Mouse (Mus musculus) kidney, embryonic 15.5 days (tissue): ENCODE data around the gene Olfr1184. TPM values are rescaled to one million over a fixed set of nuclear protein-coding genes. Genes with fewer than 3 reads are reported as not detected.
"Not testable (repeated sequence)": the region's sequence is repeated elsewhere in the genome, so short reads cannot be mapped to it uniquely, and the experiment has no call there.

Experiments
- ATAC-seq: fragments of 200-750 bp; cut with Nextera tagmentation; replicated peaks from 2 replicates; pipeline ENCODE4 v1.8.0; 2017; ENCODE audit warnings: moderate TSS enrichment; ENCODE audit not compliant: low FRiP score
- H3K27ac ChIP-seq: fragments of 300-500 bp; sonication (generic); 2 replicates; pipeline ENCODE4 v1.5.1; 2015; ENCODE audit warnings: mild to moderate bottlenecking, inconsistent platforms
- H3K27me3 ChIP-seq: fragments of 300-500 bp; sonication (generic); 2 replicates; pipeline ENCODE4 v1.6.1; 2015; ENCODE audit warnings: inconsistent platforms
- H3K36me3 ChIP-seq: fragments of 300-500 bp; sonication (generic); 2 replicates; pipeline ENCODE4 v1.6.1; 2015; ENCODE audit warnings: inconsistent platforms
- H3K4me1 ChIP-seq: fragments of 300-500 bp; sonication (generic); 2 replicates; pipeline ENCODE4 v1.6.1; 2015; ENCODE audit warnings: inconsistent platforms
- H3K4me2 ChIP-seq: fragments of 300-500 bp; sonication (generic); 2 replicates; pipeline ENCODE4 v1.6.1; 2015; ENCODE audit warnings: moderate library complexity, mild to moderate bottlenecking, inconsistent platforms
- H3K4me3 ChIP-seq: fragments of 300-500 bp; sonication (generic); replicated peaks from 2 replicates; pipeline ENCODE4 v1.5.1; 2015; ENCODE audit warnings: mild to moderate bottlenecking, inconsistent platforms
- H3K9ac ChIP-seq: fragments of 300-500 bp; sonication (generic); 2 replicates; pipeline ENCODE4 v1.6.1; 2015; ENCODE audit warnings: mild to moderate bottlenecking, inconsistent platforms
- H3K9me3 ChIP-seq: fragments of 300-500 bp; sonication (generic); replicated peaks from 2 replicates; pipeline ENCODE4 v1.6.1; 2016; ENCODE audit warnings: inconsistent platforms
- WGBS: fragments of 180-500 bp; shearing (Covaris S2); methylation state at CpG from one replicate; pipeline ENCODE4 v1.1.7; 2015; ENCODE audit warnings: mixed read lengths; 5-methylcytosine and 5-hydroxymethylcytosine counted together
- polyA plus RNA-seq: library from polyadenylated mRNA; unstranded; fragments of >200 nt; fragmentation: Nextera tagmentation; extraction: Ambion mirVana; gene quantifications from 2 replicates; pipeline ENCODE4 v1.2.1, GENCODE M21; 2015

Gene Olfr1184
- polyA plus RNA-seq, result not detected in 2 replicates

GRCm38 (mm10) chr2:88483298-88483697, at the start of gene Olfr1184:
Olfr1184 (plus strand) TSS chr2:88483598.
- Histone ChIP-seq H3K9ac (no peak within 1 kb of the TSS), H3K36me3 (no peaks in the 10 kb centered on the region), H3K4me1 (no peaks in the 10 kb centered on the region), H3K9me3 (no peaks in the 10 kb centered on the region), H3K4me3 (no peak within 1 kb of the TSS), H3K27ac (no peak within 1 kb of the TSS), H3K27me3 (no peaks in the 10 kb centered on the region), H3K4me2 (no peak within 1 kb of the TSS)
- no peak for ATAC-seq
- WGBS, result 90% methylated on average over 2 of the region's 2 CpGs

DNA sequence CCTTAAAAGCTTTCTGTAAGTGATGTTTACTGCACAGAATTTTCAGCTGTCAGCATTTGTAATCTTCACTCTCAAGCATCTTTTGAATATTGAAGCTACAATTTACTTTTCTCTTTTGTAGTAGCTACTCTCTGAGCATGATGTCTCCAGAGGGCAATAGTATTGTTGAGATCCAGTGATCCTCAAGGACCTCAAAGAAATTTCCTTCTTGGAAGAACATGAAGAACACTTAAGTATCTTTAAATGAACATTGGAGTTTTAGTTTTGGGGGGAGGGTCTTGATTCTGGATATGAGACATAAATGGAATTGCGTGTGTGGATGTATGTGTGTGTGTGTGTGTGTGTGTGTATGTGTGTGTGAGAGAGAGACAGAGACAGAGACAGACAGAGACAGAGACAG, 34.4 kb upstream of the Olfr1184 start, which contains the start of gene Gm13757:
Gene Gm13757, minus strand, starts transcription at position 101 of the 400 bp plus-strand sequence.
- no peak within 1 kb of the TSS for H3K4me3 ChIP-seq
- H3K4me2 ChIP-seq, result no peak within 1 kb of the TSS
- no peaks in the 10 kb centered on the region for H3K36me3 ChIP-seq
- no peaks in the 10 kb centered on the region for H3K27me3 ChIP-seq
- no peaks in the 10 kb centered on the region for H3K4me1 ChIP-seq
- no peak within 1 kb of the TSS for H3K9ac ChIP-seq
- no peak within 1 kb of the TSS for H3K27ac ChIP-seq
- H3K9me3 ChIP-seq, result no peaks in the 10 kb centered on the region
- no peak for ATAC-seq
- 96% methylated on average over 1 of the region's 1 CpGs for WGBS

DNA sequence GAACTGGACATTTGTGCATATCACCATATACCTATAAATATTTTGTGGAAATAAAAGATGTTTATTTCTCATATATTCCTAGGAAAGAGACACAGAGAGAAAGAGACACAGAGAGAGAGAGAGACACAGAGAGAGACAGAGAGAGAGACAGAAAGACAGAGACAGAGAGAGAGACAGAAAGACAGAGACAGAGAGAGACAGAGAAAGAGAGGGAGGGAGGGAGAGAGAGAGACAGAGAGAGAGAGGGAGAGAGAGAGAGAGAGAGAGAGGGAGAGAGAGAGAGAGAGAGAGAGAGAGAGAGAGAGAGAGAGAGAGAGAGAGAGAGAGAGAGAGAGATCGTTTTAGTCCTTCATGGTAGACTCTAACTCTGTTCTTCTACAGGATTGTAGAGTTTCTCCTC, 28.8 kb upstream of the Olfr1184 start, which contains the start of gene Olfr1183:
Gene Olfr1183, plus strand, starts transcription at position 301 of the 400 bp plus-strand sequence.
- H3K4me2 ChIP-seq, ATAC-seq, H3K27me3 ChIP-seq, H3K36me3 ChIP-seq, H3K4me3 ChIP-seq, H3K9me3 ChIP-seq, H3K27ac ChIP-seq, H3K4me1 ChIP-seq, H3K9ac ChIP-seq: not testable (repeated sequence)
- whole genome bisulfite sequencing, result 83% methylated on average over 1 of the region's 1 CpGs

DNA sequence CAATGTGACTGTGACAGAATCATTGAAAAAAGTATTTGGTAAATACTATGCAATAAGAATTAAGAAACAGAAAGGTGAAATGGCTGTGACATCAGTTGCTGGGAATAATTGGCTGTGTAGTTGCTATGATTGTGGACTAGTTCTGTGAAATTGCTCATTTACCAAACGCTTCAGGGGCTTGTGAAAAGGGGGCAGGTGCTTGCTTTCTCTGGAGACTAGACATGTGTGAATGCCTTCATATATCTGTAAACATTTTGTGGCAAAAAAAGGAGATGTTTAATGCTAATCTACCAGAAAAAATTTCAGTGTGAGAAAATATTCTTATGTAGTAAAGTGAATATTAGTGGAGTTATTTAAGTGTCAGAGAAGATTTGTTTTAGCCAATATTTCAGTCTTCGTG, 9.6 kb downstream of the Olfr1184 start, which contains the start of gene Olfr1185-ps1:
Gene Olfr1185-ps1, plus strand, starts transcription at position 301 of the 400 bp plus-strand sequence.
- no peak within 1 kb of the TSS for H3K4me3 ChIP-seq
- H3K9me3 ChIP-seq, result no peaks in the 10 kb centered on the region
- H3K4me1 ChIP-seq, result no peaks in the 10 kb centered on the region
- WGBS, result 68% methylated on average over 2 of the region's 2 CpGs
- no peak within 1 kb of the TSS for H3K9ac ChIP-seq
- H3K27me3 ChIP-seq, result no peaks in the 10 kb centered on the region
- H3K27ac ChIP-seq, result no peak within 1 kb of the TSS
- ATAC-seq, result no peak
- H3K36me3 ChIP-seq, result no peaks in the 10 kb centered on the region
- H3K4me2 ChIP-seq, result no peak within 1 kb of the TSS

- no peak within 1 kb of the TSS for H3K27ac ChIP-seq
- no peaks in the 10 kb centered on the region for H3K4me1 ChIP-seq
- no peak within 1 kb of the TSS for H3K4me2 ChIP-seq
- H3K4me3 ChIP-seq, result no peak within 1 kb of the TSS
- 75% methylated on average over 2 of the region's 2 CpGs for WGBS
- no peak for ATAC-seq
- no peaks in the 10 kb centered on the region for H3K9me3 ChIP-seq
- no peaks in the 10 kb centered on the region for H3K36me3 ChIP-seq
- H3K27me3 ChIP-seq, result no peaks in the 10 kb centered on the region
- H3K9ac ChIP-seq, result no peak within 1 kb of the TSS
Measured at GRCm38 (mm10) chr2:88518251-88518650, 34.9 kb downstream of the Olfr1184 start, which contains the start of gene Olfr1186. Olfr1186 (plus strand) TSS chr2:88518551.

DNA sequence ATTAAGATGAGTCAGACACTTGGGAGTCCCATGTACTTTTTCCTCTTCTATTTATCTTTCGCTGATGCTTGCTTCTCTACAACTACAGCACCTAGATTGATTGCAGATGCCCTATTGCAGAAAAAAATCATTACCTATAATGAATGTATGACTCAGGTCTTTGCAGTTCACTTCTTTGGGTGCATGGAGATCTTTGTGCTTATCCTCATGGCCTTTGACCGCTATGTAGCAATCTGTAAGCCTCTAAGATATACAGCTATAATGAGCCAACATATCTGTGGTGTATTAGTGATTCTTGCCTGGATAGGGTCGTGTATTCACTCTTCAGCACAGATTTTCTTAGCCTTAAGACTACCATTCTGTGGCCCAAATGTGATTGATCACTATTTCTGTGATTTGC, 42.3 kb downstream of the Olfr1184 start:
- no peak for ATAC-seq
- 69% methylated on average over 3 of the region's 3 CpGs for WGBS
- Histone ChIP-seq H3K9ac (no peak overlapping the region), H3K36me3 (no peaks in the 10 kb centered on the region), H3K4me1 (no peaks in the 10 kb centered on the region), H3K27me3 (no peaks in the 10 kb centered on the region), H3K27ac (no peak overlapping the region), H3K4me3 (no peak overlapping the region), H3K9me3 (no peaks in the 10 kb centered on the region), H3K4me2 (no peak overlapping the region)

Other genes starting within 250 kb of the Olfr1184 start
- gene Olfr1173, start 203.7 kb upstream of the Olfr1184 start, polyA plus RNA-seq, result not detected in 2 replicates
- not detected in 2 replicates for gene Olfr1174-ps, start 168.5 kb upstream of the Olfr1184 start, polyA plus RNA-seq
- not detected in 2 replicates for gene Olfr1175-ps, start 156.4 kb upstream of the Olfr1184 start, polyA plus RNA-seq
- gene Olfr1176, start 146.9 kb upstream of the Olfr1184 start, polyA plus RNA-seq, result not detected in 2 replicates
- gene Olfr1177-ps, start 137.1 kb upstream of the Olfr1184 start, polyA plus RNA-seq, result not detected in 2 replicates
- gene Olfr1178, start 96.5 kb upstream of the Olfr1184 start, polyA plus RNA-seq, result not detected in 2 replicates
- gene Olfr1179, start 77.1 kb upstream of the Olfr1184 start, polyA plus RNA-seq, result not detected in 2 replicates
- not detected in 2 replicates for gene Olfr1180, start 64.4 kb upstream of the Olfr1184 start, polyA plus RNA-seq
- gene Olfr1181, start 57.4 kb upstream of the Olfr1184 start, polyA plus RNA-seq, result not detected in 2 replicates
- gene Gm13757, start 34.5 kb upstream of the Olfr1184 start, polyA plus RNA-seq, result not detected in 2 replicates
- not detected in 2 replicates for gene Olfr1183, start 28.7 kb upstream of the Olfr1184 start, polyA plus RNA-seq
- gene Olfr1185-ps1, start 9.7 kb downstream of the Olfr1184 start, polyA plus RNA-seq, result not detected in 2 replicates
- gene Olfr1186, start 35.0 kb downstream of the Olfr1184 start, polyA plus RNA-seq, result not detected in 2 replicates
- not detected in 2 replicates for gene Olfr1188, start 73.3 kb downstream of the Olfr1184 start, polyA plus RNA-seq
- not detected in 2 replicates for gene Olfr1189, start 102.9 kb downstream of the Olfr1184 start, polyA plus RNA-seq
- not detected in 2 replicates for gene Olfr1191-ps1, start 156.9 kb downstream of the Olfr1184 start, polyA plus RNA-seq
- not detected in 2 replicates for gene Olfr1192-ps1, start 164.9 kb downstream of the Olfr1184 start, polyA plus RNA-seq
- gene Olfr1193, start 192.0 kb downstream of the Olfr1184 start, polyA plus RNA-seq, result not detected in 2 replicates
- gene Olfr1195, start 205.6 kb downstream of the Olfr1184 start, polyA plus RNA-seq, result not detected in 2 replicates
- not detected in 2 replicates for gene Olfr1196, start 221.0 kb downstream of the Olfr1184 start, polyA plus RNA-seq
- gene Olfr1197, start 248.8 kb downstream of the Olfr1184 start, polyA plus RNA-seq, result not detected in 2 replicates